Mouse (Mus musculus) C2C12 (cell line): ENCODE results near the gene Gabpb2.

Experiments used
- CEBPB ChIP-seq: IDR thresholded peaks from one replicate; pipeline ENCODE4 v1.6.1; 2011; ENCODE audit warnings: low read depth, mild to moderate bottlenecking, control low read depth, moderate library complexity
- CTCF ChIP-seq: IDR thresholded peaks from one replicate; pipeline ENCODE4 v1.5.1; 2011; ENCODE audit not compliant: control insufficient read depth, insufficient read depth, insufficient read length
- FOSL1 ChIP-seq: IDR thresholded peaks from one replicate; pipeline ENCODE4 v1.8.0; 2011; ENCODE audit warnings: mild to moderate bottlenecking, low read length; ENCODE audit not compliant: poor library complexity, insufficient read depth, severe bottlenecking
- MAX ChIP-seq: IDR thresholded peaks from one replicate; pipeline ENCODE4 v1.6.1; 2011; ENCODE audit warnings: mild to moderate bottlenecking, control low read depth
- MYOD1 ChIP-seq: IDR thresholded peaks from one replicate; pipeline ENCODE4 v1.6.1; 2011; ENCODE audit warnings: low read depth; ENCODE audit not compliant: control insufficient read depth, insufficient read length
- MYOG ChIP-seq: IDR thresholded peaks from one replicate; pipeline ENCODE4 v1.6.1; 2011; ENCODE audit not compliant: control insufficient read depth, insufficient read length; ENCODE audit errors: extremely low read depth
- USF1 ChIP-seq: IDR thresholded peaks from one replicate; pipeline ENCODE4 v1.6.1; 2011; ENCODE audit warnings: low read depth, mild to moderate bottlenecking, control low read depth, moderate library complexity

DNA sequence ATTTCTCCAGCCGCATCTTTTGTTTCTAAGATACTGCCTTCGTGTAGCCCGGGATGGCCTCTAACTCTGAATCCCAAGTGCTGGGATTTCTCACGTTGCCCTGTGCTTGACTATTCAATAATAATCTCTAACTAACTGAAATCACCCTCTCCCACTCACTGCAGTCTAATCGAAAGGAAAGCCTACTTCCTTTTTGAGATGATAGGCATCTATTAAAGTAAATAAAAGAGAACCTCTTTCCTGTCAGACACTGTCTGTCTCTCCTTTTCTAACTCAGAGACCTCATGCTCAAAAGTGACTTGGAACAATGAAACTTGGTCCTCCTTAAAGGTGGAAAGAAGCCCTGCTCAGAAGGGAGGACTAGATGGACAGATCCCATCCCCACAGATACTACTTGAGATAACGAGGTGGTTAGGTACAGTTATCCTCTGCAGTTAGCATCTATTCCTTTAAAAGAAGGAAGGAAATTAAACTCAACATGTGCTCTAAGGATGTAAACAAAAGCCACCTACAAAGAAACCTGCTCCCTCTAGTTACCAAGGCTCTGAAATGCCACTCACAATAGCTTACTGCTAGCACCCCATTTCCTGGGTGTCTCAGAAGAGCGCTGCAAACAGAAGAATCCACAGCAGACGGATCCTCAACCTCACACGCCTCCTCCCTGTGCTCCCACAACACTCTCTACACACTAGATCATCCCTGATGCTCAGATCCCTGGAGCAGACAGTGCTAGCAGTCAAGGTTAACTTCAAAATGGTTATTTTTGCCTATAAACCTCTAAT is 32.7 kb downstream of the Gabpb2 start:
- TF ChIP-seq USF1 (no peak), CTCF (no peak), MYOG (no peak), MYOD1 (no peak), CEBPB (no peak), MAX (no peak), FOSL1 (no peak)
